Mouse (Mus musculus) layer of hippocampus, adult 11-12 months (tissue): ENCODE measurements around the gene Ldlrad3.

ENCODE experiments used
- DNase-seq: peaks from one replicate; pipeline ENCODE4 v3.0.0; 2022; ENCODE audit warnings: low spot score

The Ldlrad3 gene

DNA sequence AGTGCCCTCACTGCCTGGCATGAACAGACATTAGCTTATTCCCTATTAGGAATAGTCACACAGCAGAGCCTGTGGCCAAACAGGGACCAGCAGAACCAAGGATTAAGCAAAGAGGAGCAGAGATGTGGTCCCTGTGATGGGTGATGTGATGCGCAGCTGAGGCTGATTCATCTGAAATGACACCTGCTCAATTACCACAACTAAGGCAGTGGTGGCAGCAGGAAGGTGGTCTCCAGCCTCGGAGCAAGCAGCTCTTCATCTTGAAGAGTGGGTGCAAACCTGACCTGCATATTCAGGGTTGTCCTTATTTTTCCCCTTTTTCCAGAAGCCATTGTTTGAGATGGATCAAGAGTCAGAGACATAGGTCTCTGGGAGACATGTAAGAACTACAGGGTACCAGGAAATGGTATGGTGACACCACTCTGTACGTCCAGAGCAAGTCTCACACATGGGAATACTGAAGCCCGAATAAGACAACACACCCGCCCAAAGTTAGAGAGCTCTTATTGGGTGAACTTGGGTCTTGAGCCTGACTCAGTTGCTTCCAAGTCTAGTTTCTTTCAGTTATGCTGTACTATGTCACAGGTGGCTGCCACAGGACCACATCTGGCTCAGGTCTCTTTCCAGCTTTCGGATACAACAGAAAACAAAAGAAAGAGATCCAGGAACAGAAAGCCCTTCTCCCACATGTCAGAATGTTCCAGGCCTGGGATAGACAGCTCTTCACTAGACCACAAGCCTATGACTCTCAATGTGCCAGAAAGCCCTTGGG is 112.7 kb downstream of the Ldlrad3 start:
- no peak for DNase-seq

DNA sequence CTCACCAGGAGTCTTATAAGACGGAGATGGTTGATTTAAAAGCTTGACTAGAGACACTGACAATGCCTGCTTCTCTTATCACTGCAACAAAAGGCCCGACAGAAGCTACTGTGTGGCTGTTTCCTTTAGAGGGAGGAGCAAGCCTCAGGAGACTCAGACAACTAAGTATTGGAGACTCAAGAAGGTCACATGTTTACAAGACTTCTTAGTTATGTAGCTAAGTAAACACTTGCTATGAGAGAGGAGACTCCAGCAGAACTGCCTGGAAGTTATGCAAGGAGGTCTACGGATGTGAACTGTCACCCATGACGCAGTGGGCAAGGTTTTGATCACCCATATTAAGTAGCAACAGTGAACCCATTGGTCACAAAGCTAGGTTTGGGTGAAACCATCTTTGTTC is 113.3 kb downstream of the Ldlrad3 start:
- DNase-seq = no peak

DNA sequence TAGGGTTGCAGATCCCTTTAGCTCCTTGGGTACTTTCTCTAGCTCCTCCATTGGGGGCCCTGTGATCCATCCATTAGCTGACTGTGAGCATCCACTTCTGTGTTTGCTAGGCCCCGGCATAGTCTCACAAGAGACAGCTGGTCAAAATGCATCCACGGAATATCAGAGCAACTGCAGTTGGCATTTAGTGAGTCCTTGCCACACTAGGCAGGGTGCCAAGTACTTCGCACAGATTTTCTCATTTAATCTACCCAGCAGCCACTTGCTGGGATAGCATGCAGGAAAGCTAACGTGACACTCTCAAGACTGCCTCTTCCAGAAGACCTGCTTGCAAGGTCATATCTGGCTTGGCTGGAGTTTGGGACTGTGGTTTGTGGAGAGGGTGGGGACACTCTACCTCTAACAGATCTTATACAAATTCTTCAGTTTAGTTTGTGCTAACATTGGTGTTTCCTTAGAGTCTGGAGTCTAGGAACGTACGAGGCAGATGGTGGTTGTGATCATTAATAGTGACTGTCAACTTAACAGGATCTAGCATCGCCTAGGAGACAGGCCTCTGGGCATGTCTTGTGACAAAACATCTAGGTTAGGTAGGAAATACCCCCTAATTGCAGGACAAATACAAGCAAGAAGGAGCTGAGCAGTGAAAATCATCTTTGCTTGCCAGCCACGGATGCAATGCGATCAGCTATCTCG is 115.0 kb downstream of the Ldlrad3 start:
- DNase-seq = peak; percentile 65

DNA sequence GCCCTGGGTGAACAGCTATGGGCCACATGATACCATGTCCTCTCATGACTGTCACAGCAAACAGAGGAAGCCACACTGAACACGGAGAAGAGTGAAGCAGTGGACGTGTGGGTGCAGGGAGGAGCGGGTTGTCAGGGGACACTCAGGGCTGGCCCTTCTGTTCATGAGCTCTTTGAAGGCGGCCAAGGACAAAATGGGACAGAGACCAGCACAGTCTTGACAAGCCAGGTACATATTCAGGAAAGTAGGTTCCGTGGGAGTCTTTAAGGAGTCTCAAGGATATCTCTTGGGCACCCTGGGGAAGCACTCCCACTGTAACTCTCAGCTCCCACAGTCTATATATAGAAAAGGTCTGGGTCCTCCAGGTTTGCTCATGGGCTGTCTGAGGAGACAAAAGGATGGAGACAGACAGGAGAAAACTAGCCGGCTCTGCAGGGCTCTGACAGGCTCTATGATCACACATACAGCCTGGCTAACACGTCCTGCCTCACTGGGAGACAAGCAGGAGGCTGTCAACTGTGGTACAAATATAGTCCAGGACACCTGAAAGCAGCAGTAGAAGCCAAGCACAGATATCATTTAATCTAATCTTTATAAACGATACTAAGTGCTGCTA is 121.3 kb downstream of the Ldlrad3 start:
- no peak for DNase-seq

DNA sequence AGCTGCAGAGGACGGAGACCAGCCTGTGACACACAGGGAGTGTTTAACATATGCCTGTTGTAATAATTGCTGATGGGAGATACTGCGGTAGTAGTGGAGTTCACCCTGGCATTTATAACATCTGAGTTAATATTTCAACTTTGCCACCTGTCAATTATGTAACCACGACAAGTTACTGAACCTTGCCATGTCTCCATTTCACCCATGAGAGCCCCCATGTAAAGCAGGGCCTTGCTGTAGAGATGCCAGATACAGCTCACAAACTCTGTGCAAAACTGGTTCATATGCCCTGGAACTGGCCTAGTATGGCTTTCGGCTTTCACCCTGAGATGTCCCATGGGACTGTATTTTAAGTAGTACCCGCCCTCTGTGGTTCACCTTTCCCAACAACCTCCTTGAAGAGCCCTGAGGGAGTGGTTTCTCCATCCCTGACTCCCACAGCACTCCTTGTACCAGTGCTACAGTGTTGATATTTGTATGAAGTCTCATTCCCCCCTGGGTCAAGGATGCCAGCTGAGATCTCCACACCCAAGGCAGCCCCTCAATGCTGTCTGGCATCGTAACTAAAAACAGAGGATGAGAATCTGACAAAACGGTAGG is 122.2 kb downstream of the Ldlrad3 start:
- DNase-seq = no peak

DNA sequence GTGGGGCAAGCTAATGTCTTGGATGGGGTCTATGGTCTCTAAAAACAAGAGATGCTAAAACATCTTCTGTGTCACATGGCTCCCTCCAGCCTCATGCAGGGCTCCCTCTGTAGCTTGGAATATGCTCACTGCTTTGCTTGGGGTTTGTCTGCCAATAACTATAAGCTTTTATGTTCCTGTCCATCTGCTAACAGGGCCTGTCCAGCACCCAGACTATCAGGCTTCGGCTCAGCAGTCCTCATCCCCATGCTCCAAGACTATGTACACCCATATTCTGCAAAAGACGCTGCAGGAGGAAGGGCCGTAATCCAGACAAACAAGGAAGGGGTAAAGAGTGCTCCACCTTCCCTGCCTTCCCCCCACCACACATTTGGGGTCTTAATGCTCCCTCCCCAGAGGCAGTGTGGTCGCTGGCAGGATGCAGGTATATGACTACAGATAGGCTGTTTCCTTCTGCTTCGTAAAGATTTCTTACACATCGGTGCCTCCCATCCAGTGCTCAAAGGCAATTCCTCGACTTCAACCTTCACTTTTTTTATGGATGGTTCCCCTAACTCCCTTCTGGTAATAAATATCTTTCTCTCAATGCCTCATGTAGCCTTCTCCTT is 123.2 kb downstream of the Ldlrad3 start:
- DNase-seq = no peak

DNA sequence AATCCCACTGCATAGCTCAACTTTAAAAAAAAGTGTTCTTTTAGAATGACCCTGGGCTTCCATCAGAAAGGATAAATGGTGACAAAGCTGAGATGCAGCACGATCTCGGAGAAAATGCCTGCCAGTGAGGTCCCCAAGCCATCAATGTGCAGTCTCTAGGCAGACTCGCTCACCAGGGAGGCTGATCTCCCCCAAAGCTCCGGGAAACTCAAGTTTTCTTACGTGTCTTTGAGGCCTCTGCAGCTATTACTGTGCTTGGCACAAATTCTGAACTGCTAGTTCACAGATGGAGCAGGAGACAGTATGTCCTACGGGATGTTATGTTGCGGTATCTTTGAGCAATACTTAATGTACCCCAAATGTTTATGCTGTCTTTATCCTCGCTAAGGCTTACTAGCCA is 124.3 kb downstream of the Ldlrad3 start:
- no peak for DNase-seq

DNA sequence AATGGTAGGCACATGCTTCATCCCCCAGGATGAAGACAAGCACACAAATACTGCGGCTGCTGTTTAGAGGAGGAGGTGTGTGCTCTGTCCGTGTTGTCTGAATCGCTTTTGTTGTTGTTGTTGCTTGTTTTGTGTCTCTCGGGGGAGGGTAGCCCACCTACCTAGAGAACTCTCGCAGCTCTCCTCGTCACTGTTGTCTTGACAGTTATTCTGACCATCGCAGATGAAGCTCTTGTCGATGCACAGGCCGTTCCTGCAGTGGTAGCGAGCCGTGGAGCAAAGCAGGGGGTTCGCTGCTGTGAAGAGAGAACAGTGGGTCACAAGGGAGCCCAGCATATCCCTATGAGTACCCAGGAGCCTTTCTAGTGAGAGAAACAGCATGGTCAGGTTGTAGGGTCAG is 128.4 kb downstream of the Ldlrad3 start:
- no peak for DNase-seq

DNA sequence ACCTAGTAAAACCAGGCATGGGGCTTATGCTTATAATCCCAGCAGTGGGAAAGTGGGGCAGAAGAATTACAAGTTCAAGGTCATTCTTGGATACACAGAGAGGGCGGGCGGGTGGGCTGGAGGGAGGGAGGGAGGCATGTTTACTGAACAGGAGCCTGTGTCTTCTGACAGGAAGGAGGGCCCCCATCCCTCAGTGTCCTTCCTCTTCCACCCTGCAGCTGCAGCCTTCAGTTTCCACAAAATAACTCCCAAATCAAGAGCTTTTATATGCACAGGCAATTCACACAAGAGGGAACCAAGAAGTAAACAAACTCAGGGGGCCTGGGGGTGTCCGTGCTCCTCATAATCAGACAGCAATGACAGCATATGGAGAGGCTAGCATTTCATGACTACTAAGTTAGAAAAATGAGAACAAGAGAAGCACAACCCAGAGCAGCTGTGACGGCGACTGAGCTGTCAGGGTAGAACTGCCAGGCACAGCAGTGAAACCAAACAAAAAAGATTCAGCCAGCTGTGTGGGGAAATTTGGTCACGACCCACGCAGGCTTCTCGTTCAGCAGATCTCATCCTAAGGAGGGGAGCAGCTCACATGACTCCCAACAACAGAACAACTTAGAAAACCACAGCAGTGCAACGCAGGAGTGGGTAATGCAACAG is 129.0 kb downstream of the Ldlrad3 start:
- DNase-seq = peak; percentile 66

DNA sequence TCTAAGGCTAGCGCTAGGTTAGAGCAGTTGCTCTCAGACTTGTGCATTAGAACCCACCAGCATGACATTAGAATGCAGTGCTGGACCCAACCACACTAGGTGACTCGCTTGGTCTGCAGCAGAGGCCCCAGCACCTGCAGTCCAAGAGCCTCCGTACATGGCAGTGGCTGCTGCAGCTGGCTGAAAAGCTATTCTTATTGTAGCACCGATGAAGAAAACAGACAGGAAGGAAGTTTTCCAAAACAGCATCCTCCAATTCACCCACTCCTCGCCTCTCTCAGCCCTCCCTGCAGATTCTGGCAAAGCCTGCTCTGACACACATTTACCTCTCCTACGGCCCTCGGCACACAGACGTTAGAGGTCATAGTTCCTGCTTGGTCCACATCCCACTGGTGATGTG is 130.0 kb downstream of the Ldlrad3 start:
- DNase-seq = no peak

DNA sequence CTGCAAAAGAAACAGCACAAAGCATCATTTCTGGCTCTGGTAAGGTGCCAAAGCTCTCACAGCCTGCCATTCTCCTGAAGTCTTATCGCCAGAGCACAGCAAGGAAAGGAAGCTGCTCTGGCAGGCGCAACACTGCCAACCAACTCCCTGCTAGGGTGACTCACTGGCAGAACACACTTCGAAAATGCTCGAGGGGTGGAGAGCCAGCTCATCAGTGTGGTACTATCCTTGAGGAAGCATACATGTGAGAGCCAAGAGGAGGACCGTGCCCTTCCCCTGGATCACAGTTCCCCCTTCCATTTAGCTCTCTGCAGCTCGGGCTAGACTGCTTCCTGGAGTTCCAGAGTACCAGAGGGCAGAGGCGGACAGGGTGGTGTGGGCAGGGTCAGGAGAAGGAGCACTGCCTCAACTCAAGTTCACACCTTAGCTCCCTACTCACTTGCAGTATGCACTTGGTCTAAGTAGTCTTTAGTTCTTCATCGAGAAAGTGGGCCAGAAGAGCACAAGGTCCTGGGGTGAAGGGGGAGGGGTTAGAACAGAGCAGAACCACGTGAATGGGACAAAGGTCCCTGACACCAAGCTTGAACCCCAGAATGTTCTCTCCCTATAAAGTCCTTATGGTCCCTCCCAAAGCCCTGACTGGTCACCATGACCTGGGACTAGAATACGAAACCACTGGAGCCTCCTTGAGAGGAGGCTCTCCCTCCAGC is 133.1 kb downstream of the Ldlrad3 start:
- peak; percentile 68 for DNase-seq

DNA sequence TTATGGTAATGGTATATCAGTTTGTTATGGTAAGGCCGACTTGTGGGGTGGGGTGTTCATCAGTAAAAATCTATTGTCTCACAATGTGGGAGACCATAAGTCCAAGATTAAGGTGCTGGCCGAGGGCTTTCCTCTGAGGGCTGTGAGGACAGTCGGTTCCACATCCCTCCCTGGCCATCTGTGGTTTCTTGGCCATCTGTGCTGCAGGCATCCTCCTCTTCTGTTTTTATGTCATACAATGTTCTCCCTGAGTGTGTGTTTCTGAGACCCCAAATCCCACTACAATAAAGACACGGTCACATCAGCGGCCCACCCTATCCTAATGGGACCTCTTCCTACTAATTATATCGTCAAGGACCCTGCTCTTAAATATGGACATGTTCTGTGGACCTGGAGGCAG is 133.8 kb downstream of the Ldlrad3 start:
- DNase-seq = no peak

DNA sequence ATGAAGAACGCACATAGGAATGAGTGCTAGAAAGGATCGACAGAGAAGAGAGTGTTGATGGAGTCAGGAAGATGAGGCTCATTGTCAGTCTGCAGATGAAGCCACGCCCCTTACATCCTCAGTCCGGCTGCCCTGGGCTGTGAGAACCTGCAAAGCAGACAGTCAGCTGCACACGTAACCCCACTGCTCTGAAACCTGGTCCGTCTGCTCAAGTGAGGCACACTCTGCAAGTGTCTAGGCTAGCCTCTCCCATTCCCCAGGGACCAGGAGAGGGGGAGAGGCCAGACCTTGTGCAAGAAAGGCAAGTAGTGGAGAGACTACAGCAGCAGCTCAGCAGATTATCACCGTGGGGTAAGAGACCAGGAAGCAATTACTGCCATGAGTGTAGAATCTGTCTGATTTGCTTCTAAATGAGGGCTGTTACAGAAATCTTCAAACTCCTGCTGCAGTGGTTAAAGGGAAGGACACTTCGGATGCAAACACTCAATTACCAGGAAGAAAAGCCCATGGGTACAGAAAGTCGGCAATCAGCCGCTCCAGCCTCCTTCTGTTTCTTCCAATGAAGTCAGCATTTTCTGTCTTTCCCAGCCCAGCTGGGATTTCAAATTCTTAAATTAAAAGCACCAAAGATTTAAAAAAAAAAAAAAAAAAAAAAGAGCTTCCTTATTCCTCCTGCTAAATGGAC is 136.2 kb downstream of the Ldlrad3 start:
- no peak for DNase-seq

DNA sequence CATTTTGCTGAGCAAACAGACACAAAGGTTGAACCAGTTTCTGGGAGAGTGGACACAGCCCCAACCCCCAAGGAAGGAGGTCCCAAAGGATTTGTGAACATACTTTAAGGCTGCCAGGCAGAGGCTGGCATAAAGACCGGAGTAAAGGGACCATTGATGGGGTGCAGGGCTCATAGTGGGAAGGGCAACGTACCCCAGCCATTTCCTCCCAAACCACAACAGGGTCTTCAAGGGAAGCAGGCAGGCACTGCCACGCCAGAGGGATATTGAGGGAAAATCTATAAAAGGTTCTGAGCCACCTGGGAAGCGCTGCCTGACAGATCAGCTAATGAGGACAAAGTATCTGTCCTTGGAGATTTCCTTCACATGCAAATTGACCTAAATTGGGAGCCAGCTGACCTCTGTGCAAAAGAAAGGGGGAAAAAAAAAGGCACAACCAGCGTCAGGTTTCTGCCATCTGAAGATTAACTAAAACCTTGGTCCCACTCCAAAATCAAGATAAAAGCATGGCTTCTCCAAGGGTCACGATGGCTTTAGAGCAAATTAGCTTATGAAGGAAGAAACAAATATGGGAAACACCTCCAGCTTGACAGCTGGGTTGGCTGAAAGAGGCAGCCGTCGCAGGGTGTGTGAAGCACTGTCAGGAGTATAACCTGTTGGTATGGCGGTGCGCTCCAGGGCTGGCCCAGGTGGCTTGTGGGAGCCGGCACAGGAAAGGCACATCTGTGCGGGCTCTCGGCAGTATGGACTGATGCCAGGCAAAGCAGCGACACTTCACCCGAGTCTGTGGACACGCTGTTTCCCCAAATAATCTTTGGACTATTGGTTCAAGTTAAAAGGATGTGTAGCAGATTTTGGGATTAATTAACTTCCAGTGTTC is 137.6 kb downstream of the Ldlrad3 start:
- no peak for DNase-seq

DNA sequence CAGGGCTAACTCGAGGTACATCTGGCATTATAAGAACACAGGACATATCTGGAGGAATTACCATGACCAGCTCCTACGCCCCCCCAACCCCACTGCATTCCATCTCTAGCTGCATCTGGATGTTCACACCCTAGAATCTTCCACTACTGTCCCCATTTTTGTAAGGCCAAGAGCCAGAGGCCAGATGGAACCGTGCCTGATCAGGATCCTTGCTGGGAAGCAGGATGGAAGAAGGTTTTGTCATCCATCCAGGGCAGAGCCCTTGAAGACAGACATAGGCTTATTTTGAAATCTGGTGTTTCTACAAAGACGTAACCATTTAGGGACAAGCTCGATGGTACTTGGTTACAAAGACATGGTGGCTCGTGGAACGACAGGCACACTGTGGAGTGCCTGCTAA is 139.7 kb downstream of the Ldlrad3 start:
- no peak for DNase-seq

DNA sequence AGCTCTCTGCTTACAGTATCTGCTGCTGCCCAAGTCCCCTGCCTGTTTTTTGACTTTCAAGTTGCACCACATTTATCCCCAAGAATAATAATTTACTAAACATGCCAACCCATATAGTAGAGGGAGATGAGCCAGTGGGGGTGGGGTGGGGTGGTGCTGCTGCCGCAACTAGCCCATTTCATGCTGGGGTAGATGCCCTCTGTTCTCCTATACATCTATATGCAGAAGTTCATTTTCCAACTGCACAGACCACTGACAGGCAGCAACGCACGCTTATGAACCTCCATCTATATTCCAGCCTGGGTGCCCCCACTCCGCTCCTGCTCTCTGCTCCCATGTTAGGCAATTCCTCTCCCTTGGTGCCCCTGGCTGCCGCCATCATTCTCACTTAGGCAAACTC is 145.7 kb downstream of the Ldlrad3 start:
- DNase-seq = no peak

DNA sequence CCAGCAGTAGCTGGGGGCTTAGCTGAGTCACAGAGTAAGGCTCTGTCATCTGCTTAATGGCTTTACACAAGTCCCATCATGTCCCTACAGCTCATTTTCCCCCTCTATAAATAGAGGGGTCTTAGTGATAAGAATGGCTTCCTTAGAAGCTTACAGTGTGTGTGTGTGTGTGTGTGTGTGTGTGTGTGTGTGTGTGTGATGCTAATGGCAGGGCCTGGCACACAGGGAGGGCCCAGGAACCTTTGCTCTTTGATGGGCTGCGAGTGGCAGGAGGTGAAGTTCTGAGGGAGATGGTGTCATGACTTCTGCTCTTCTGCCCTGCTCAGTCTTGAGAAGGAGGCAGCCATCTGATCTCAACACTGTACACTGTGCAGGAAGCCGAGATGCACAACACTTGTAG is 146.2 kb downstream of the Ldlrad3 start:
- no peak for DNase-seq

DNA sequence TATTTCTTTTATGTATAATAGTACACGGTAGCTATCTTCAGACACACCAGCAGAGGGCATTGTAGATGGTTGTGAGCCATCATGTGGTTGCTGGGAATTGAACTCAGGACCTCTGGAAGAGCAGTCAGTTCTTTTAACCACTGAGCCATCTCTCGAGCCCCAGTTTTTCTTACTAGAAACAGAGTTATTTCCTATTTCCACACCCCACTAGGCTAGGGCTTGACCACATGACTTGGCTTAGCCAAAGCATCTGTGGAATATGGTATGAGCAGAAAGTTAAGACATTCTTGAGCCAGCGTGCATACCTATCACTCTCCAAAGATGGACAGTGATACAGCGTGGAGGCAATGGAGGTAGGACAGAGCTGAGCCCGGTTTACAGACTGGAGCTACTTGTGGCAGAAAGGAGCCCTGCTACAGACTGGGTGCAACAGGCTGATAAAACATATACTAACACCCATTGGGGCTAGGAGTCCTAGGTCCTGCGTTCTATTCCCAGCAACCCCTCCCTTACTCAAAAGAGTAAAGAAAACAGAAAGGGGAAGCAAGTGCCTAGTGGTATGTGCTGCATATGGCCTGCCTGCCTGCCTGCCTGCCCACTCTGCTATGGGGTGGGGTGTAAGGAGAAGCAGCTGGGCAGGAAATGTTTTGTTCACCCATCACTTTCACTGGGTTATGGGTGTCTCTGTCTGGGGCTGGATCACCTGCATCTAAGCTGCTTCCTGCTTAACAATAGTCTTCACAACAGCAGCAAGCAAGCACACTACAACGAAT is 147.1 kb downstream of the Ldlrad3 start:
- DNase-seq = no peak
